Mouse (Mus musculus) brain, embryonic 14.5 days (tissue): ENCODE measurements at regions not wholly inside any gene's neighbourhood (a gene's known extent, or its start where the extent isn't known, plus 50 kb on each side); places are given as distances from the start of the nearest gene placed in this dataset.

Experiments used
- DNase-seq: peaks from one replicate; pipeline ENCODE4 v3.0.0-alpha.2; 2011; ENCODE audit warnings: low read depth
- CTCF ChIP-seq: fragments of 200-500 bp; IDR thresholded peaks from 2 replicates; pipeline ENCODE4 v1.5.1; 2012; ENCODE audit warnings: inconsistent platforms, mild to moderate bottlenecking, moderate library complexity, borderline replicate concordance; ENCODE audit not compliant: insufficient read depth, insufficient read length; ENCODE audit errors: extremely low read depth
- POLR2A ChIP-seq: fragments of 200-500 bp; IDR thresholded peaks from 2 replicates; pipeline ENCODE4 v1.6.1; 2012; ENCODE audit warnings: mild to moderate bottlenecking, inconsistent platforms, borderline replicate concordance; ENCODE audit not compliant: poor library complexity, insufficient read depth, insufficient read length, severe bottlenecking; ENCODE audit errors: extremely low read depth

DNA sequence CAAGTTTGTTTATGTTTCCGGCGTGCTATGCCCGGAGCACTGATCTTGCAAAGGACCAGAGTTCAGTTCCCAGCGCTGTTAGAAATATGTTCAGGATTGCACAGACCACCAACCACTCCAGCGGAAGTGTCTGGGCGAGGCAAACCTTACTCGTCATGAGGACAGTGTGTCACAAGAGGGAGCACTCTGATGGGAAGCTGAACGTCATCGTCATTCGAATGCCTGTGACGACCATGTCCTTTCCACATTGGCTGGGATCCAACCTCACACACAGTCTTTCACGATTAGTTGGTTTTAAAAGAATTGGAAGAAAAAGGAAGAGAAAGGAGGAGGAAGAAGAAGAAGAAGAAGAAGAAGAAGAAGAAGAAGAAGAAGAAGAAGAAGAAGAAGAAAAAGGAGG, 326.5 kb upstream of the Rtl1 start:
- TF ChIP-seq CTCF (no peak), POLR2A (no peak)
- peak; percentile 40 for DNase-seq

GRCm38 (mm10) chr12:109946179-109946578, 332.7 kb upstream of the Dio3 start:
- no peak for DNase-seq
- no peak for TF ChIP-seq POLR2A
- no peak for TF ChIP-seq CTCF

GRCm38 (mm10) chr12:109946936-109947335, 331.9 kb upstream of the Dio3 start:
- no peak for TF ChIP-seq POLR2A
- TF ChIP-seq CTCF: no peak
- no peak for DNase-seq

DNA sequence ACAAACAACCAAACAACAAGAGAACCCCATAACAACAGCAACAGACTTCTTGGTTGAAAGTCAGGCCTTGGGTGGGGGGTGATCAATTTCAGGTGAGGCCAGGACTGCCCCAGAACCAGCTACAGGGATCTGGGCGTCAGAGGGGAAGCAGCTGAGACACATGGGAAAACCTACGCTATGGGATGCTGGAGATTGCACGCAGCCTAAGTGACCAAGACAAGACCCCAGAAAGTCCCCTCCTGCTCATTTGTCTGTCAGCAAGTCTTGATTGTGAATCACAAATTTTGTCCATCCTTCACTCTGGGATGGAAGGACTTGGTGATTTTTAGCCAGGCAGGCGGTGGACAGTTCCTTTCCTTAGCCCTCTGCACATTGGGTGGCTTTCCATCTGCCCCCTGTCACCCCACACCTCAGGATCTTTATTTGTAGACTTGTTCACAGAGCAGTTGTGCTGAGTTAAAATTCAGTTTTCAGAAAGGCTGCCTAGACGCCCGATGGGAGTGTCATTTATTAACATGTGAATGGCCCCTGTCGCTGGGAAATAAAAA, 330.9 kb upstream of the Dio3 start:
- no peak for TF ChIP-seq POLR2A
- TF ChIP-seq CTCF: no peak
- no peak for DNase-seq

GRCm38 (mm10) chr12:109948434-109948984, 330.4 kb upstream of the Dio3 start:
- DNase-seq: peak; percentile 95
- TF ChIP-seq POLR2A: no peak
- TF ChIP-seq CTCF: peak; percentile 42; the same call in 1 of the 2 replicates

- TF ChIP-seq CTCF (no peak), POLR2A (no peak)
- DNase-seq: peak; percentile 79
Measured at GRCm38 (mm10) chr12:109949231-109949965, 329.5 kb upstream of the Dio3 start.

GRCm38 (mm10) chr12:109950632-109951031, 328.2 kb upstream of the Dio3 start:
- no peak; the same call in 1 of the 2 replicates for TF ChIP-seq CTCF
- peak; percentile 31 for DNase-seq

- DNase-seq: no peak
- no peak for TF ChIP-seq CTCF
- TF ChIP-seq POLR2A: no peak
Measured at GRCm38 (mm10) chr12:109951473-109951872, 327.4 kb upstream of the Dio3 start.

DNA sequence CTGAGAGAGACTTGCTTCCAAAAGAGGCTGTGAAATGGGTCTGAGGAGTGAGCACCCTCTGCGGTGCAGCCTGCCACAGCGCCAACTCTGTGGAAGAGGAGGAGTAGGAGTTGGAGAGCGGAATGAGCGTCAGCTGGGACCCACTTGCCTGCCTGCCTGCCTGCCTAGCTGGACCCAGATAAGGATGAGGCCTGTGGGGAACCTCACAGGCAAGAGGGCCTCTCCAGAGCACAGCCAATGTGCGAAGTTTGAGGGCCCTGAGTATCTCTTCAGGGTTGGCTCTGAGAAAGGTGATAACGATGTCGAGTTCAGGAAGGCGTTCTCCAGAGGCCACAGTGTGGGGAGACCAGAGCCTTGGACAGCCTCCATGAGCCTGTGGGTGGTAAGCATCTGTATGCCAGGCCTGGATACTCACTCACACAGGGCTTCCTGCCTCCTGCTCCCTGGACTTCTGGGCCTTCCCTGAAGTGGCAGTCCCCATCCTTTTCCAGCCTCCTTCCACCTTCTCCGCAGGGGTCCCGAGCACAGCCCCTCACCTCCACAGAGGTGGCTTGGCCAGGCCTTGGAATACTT, 326.9 kb upstream of the Dio3 start:
- TF ChIP-seq CTCF (no peak), POLR2A (no peak)
- peak; percentile 22 for DNase-seq

DNA sequence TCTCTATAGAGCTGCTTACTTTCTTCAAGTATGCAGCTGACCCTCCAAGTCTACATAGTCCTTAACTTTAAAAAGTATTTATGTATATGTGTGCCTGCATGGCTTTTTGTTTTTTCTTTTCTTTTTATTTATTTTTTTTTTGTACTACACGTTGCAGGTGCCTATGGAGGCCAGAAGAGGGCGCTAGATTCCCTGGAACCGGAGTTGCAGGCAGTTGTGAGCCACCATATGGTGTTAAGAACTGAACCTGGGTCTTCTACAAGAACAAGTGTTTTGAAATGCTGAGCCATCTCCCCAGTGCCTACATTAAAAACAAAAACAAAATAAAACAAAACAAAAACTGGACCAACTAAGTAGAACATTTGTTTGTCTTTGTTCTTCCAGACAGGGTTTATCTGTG, 325.9 kb upstream of the Dio3 start:
- TF ChIP-seq CTCF (peak; percentile 42; the same call in 1 of the 2 replicates), POLR2A (no peak)
- no peak for DNase-seq

- no peak for TF ChIP-seq CTCF
- no peak for TF ChIP-seq POLR2A
Measured at GRCm38 (mm10) chr12:109957305-109957704, 321.6 kb upstream of the Dio3 start.

More at GRCm38 (mm10) chr12:109957305-109957704, 321.6 kb upstream of the Dio3 start:
- peak; percentile 25 for DNase-seq
